Mouse (Mus musculus) liver, embryonic 16.5 days (tissue): ENCODE data around the gene Pds5b. TPM values are rescaled to one million over a fixed set of nuclear protein-coding genes. Genes with fewer than 3 reads are reported as not detected.

Source experiments
- ATAC-seq: fragments of 200-750 bp; cut with Nextera tagmentation; 2 replicates; pipeline ENCODE4 v1.8.0; 2017; ENCODE audit warnings: low read depth, mild to moderate bottlenecking, moderate number of reproducible peaks, moderate library complexity
- H3K27ac ChIP-seq: fragments of 300-500 bp; sonication (generic); 2 replicates; pipeline ENCODE4 v1.5.1; 2014; ENCODE audit warnings: mild to moderate bottlenecking, low read length
- H3K27me3 ChIP-seq: fragments of 300-500 bp; sonication (generic); 2 replicates; pipeline ENCODE4 v1.6.1; 2014; ENCODE audit warnings: low read depth, low read length, mixed read lengths; ENCODE audit not compliant: control insufficient read depth, insufficient read depth
- H3K36me3 ChIP-seq: fragments of 300-500 bp; sonication (generic); 2 replicates; pipeline ENCODE4 v1.6.1; 2014; ENCODE audit warnings: mild to moderate bottlenecking; ENCODE audit not compliant: control insufficient read depth, insufficient read depth
- H3K4me1 ChIP-seq: fragments of 300-500 bp; sonication (generic); 2 replicates; pipeline ENCODE4 v1.6.1; 2014; ENCODE audit warnings: low read depth, low read length, mixed read lengths; ENCODE audit not compliant: control insufficient read depth
- H3K4me2 ChIP-seq: fragments of 300-500 bp; sonication (generic); 2 replicates; pipeline ENCODE4 v1.6.1; 2014; ENCODE audit warnings: low read depth, low read length, mixed read lengths
- H3K4me3 ChIP-seq: fragments of 300-500 bp; sonication (generic); 2 replicates; pipeline ENCODE4 v1.5.1; 2014; ENCODE audit warnings: low read depth, mild to moderate bottlenecking, low read length
- H3K9ac ChIP-seq: fragments of 300-500 bp; sonication (generic); 2 replicates; pipeline ENCODE4 v1.6.1; 2014; ENCODE audit warnings: low read depth, low read length
- H3K9me3 ChIP-seq: fragments of 300-500 bp; sonication (generic); replicated peaks from 2 replicates; pipeline ENCODE4 v1.6.1; 2016; ENCODE audit warnings: low read length; ENCODE audit not compliant: control insufficient read depth
- WGBS: fragments of 180-500 bp; shearing (Covaris S2); extraction: QIAGEN DNeasy Blood & Tissue Kit; methylation state at CpG from one replicate; pipeline ENCODE4 v1.1.7; 2014; ENCODE audit not compliant: insufficient replicate concordance; 5-methylcytosine and 5-hydroxymethylcytosine counted together
- polyA plus RNA-seq: library from polyadenylated mRNA; unstranded; fragments of >200 nt; fragmentation: Nextera tagmentation; extraction: Ambion mirVana; gene quantifications from 2 replicates; pipeline ENCODE4 v1.2.1, GENCODE M21; 2015

Gene Pds5b
- polyA plus RNA-seq, 1 experiment from 2014 or later: 8.5 TPM

- no peak for ATAC-seq
- WGBS: 81% methylated on average over 4 of the region's 4 CpGs
- Histone ChIP-seq H3K9ac (no peak overlapping the region), H3K4me1 (no peaks in the 10 kb centered on the region; the same call in 1 of the 2 replicates), H3K4me2 (no peak overlapping the region), H3K9me3 (no peaks in the 10 kb centered on the region), H3K27ac (no peak overlapping the region), H3K4me3 (no peak overlapping the region), H3K36me3 (peaks cover 16% of the 10 kb centered on the region), H3K27me3 (no peaks in the 10 kb centered on the region)
Measured at GRCm38 (mm10) chr5:150788261-150788660, 114.7 kb downstream of the Pds5b start.

- H3K9ac ChIP-seq: no peak overlapping the region
- H3K4me2 ChIP-seq: no peak overlapping the region
- no peak overlapping the region for H3K27ac ChIP-seq
- no peaks in the 10 kb centered on the region for H3K27me3 ChIP-seq
- H3K4me1 ChIP-seq: no peaks in the 10 kb centered on the region; the same call in 1 of the 2 replicates
- H3K36me3 ChIP-seq: peaks cover 12% of the 10 kb centered on the region
- H3K9me3 ChIP-seq: no peaks in the 10 kb centered on the region
- WGBS: 82% methylated on average over 2 of the region's 2 CpGs
- no peak overlapping the region for H3K4me3 ChIP-seq
- ATAC-seq: no peak
Measured at GRCm38 (mm10) chr5:150789039-150789438, 115.5 kb downstream of the Pds5b start.

DNA sequence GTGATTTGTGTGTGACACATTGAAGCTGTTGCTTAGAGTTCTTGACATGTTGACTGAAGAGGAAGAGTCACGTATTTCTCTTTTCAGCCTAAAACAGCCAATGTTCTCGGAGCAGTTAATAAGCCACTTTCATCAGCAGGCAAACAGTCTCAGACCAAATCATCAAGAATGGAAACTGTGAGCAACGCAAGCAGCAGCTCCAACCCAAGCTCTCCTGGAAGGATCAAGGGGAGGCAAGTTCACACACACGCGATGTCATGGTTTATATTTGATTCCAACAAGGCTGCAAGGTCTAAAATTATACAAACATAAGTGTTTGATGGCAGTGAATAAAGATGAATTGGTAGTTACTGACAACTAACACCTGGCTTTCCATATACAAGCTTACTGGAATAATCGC, 120.6 kb downstream of the Pds5b start:
- WGBS: 84% methylated on average over 6 of the region's 6 CpGs
- H3K36me3 ChIP-seq: peaks cover 12% of the 10 kb centered on the region

GRCm38 (mm10) chr5:150800056-150800455, 126.5 kb downstream of the Pds5b start:
- 72% methylated on average over 2 of the region's 2 CpGs for WGBS
- peaks cover 9% of the 10 kb centered on the region for H3K36me3 ChIP-seq
- H3K27ac ChIP-seq: no peak overlapping the region
- H3K4me3 ChIP-seq: no peak overlapping the region
- ATAC-seq: no peak
- H3K9ac ChIP-seq: no peak overlapping the region
- no peak overlapping the region for H3K4me2 ChIP-seq
- no peaks in the 10 kb centered on the region for H3K4me1 ChIP-seq
- no peaks in the 10 kb centered on the region for H3K9me3 ChIP-seq
- no peaks in the 10 kb centered on the region for H3K27me3 ChIP-seq

More for the DNA sequence above, 120.6 kb downstream of the Pds5b start:
- H3K4me3 ChIP-seq: no peak overlapping the region
- H3K9me3 ChIP-seq: no peaks in the 10 kb centered on the region
- no peaks in the 10 kb centered on the region for H3K27me3 ChIP-seq
- H3K4me1 ChIP-seq: no peaks in the 10 kb centered on the region; the same call in 1 of the 2 replicates
- ATAC-seq: no peak
- no peak overlapping the region for H3K27ac ChIP-seq
- no peak overlapping the region for H3K9ac ChIP-seq
- H3K4me2 ChIP-seq: no peak overlapping the region

DNA sequence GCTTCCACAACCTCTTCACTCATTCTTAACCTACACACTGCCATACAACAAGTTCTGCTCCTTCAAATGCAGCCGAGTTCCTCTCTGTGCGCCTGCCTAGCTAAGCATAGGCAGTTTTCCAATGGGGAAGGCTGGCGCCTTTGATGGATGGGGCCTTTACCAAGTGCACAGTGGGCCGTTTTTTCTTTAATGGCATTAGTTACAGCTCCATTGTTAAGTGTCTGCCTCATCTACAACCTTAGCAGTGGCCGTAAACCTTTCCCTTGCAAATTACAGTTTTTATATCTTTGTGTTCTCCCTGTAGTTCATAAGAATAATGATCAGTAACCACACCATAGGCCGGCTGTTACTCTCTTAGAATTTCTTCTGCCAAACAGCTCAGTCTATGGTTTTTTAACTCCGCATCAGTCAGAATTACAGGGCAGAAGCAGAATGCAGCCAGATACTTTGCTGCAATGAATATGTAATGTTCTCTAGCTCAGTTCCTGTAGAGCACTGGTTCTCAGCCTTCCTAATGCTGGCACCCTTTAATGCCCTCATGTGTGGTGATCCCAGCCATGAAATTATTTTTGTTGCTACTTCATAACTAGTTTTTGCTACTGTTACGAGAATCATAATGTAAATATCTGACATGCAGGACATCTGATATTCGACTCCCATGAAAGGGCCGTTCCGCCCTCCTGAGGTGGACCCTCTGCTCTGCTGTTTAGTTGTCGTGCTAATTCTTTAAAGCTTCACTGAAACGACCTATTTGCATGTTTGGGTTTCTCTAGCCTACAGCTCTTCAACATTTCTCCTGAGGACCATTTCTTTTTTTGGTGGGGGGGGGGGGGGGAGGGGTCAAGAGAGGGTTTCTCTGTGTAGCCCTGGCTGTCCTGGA, 140.8 kb downstream of the Pds5b start:
- H3K4me3 ChIP-seq: no peak overlapping the region
- H3K36me3 ChIP-seq: no peaks in the 10 kb centered on the region
- H3K4me2 ChIP-seq: no peak overlapping the region
- H3K27ac ChIP-seq: no peak overlapping the region
- H3K4me1 ChIP-seq: no peaks in the 10 kb centered on the region
- no peak for ATAC-seq
- no peaks in the 10 kb centered on the region for H3K9me3 ChIP-seq
- WGBS: 71% methylated on average over 13 of the region's 13 CpGs
- no peaks in the 10 kb centered on the region for H3K27me3 ChIP-seq
- H3K9ac ChIP-seq: no peak overlapping the region

DNA sequence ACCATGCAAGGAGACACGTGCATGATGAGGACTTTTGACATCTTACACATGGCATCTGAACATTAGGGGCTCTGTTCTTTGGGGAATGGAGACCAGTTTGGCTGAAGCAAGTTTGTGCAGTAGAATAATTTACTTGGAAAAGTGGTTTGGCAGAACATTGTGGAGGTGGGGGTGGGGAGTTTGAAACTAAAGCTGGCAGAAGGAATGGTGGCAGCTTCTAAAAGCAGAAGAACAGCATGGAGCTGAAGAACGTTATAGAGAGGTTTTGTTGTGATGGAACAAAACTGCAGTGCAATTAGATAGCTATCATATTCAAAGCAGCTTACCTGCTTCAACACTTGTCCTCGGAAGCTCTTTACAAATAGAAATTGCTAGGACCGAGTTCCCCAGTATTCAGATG, 141.9 kb downstream of the Pds5b start:
- Histone ChIP-seq H3K36me3 (no peaks in the 10 kb centered on the region), H3K27me3 (no peaks in the 10 kb centered on the region), H3K4me1 (no peaks in the 10 kb centered on the region), H3K9me3 (no peaks in the 10 kb centered on the region), H3K9ac (no peak overlapping the region), H3K4me3 (no peak overlapping the region), H3K27ac (no peak overlapping the region), H3K4me2 (no peak overlapping the region)
- no peak for ATAC-seq
- 64% methylated on average over 4 of the region's 4 CpGs for WGBS

- no peak overlapping the region for H3K4me3 ChIP-seq
- 67% methylated on average over 5 of the region's 5 CpGs for WGBS
- H3K9me3 ChIP-seq: no peaks in the 10 kb centered on the region
- no peaks in the 10 kb centered on the region for H3K4me1 ChIP-seq
- no peak overlapping the region for H3K4me2 ChIP-seq
- no peaks in the 10 kb centered on the region for H3K27me3 ChIP-seq
- no peak overlapping the region for H3K27ac ChIP-seq
- ATAC-seq: no peak
- H3K9ac ChIP-seq: no peak overlapping the region
- no peaks in the 10 kb centered on the region for H3K36me3 ChIP-seq
Measured at GRCm38 (mm10) chr5:150816775-150817174, 143.2 kb downstream of the Pds5b start.

GRCm38 (mm10) chr5:150818041-150818440, 144.5 kb downstream of the Pds5b start:
- H3K4me1 ChIP-seq: no peaks in the 10 kb centered on the region
- no peaks in the 10 kb centered on the region for H3K9me3 ChIP-seq
- H3K36me3 ChIP-seq: no peaks in the 10 kb centered on the region
- no peak for ATAC-seq
- H3K9ac ChIP-seq: no peak overlapping the region
- H3K27me3 ChIP-seq: no peaks in the 10 kb centered on the region
- H3K27ac ChIP-seq: no peak overlapping the region
- 44% methylated on average over 2 of the region's 2 CpGs for WGBS
- no peak overlapping the region for H3K4me2 ChIP-seq
- H3K4me3 ChIP-seq: no peak overlapping the region

DNA sequence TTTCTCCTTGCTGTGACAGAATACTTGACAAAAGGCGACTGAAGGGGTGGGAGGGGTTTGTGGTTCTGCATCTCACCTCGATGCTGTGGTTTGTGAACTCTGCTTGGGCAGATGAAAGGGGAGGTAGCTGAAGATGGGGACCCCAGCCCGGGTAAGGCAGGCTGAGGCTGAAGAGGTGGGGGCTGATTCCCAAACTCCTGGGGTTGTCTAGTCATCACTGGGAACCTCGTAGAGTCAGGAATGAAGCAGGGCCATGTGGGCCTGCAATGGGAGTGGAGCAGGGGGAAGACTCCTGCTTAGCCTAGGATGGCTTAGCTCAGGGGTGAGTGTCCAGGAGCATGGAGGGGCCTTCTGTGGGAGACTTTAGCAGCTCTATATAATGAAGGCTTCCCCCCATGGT, 145.3 kb downstream of the Pds5b start:
- no peak for ATAC-seq
- no peaks in the 10 kb centered on the region for H3K9me3 ChIP-seq
- H3K27me3 ChIP-seq: no peaks in the 10 kb centered on the region
- no peak overlapping the region for H3K27ac ChIP-seq
- no peak overlapping the region for H3K4me2 ChIP-seq
- no peak overlapping the region for H3K9ac ChIP-seq
- H3K4me1 ChIP-seq: no peaks in the 10 kb centered on the region
- no peak overlapping the region for H3K4me3 ChIP-seq
- H3K36me3 ChIP-seq: no peaks in the 10 kb centered on the region
- 48% methylated on average over 4 of the region's 4 CpGs for WGBS
